Mouse (Mus musculus) retina, adult 2 months (tissue): ENCODE measurements around the gene Pik3r2.
A peak's percentile ranks its signal among the peaks of the same experiment; 100 is the strongest.
"Not testable (repeated sequence)": the region's sequence is repeated elsewhere in the genome, so short reads cannot be mapped to it uniquely, and the experiment has no call there.

ENCODE experiments used
- DNase-seq: peaks from one replicate; pipeline ENCODE4 v3.0.0-alpha.2; 2012; ENCODE audit warnings: low read depth, low spot score

Pik3r2 gene

DNA sequence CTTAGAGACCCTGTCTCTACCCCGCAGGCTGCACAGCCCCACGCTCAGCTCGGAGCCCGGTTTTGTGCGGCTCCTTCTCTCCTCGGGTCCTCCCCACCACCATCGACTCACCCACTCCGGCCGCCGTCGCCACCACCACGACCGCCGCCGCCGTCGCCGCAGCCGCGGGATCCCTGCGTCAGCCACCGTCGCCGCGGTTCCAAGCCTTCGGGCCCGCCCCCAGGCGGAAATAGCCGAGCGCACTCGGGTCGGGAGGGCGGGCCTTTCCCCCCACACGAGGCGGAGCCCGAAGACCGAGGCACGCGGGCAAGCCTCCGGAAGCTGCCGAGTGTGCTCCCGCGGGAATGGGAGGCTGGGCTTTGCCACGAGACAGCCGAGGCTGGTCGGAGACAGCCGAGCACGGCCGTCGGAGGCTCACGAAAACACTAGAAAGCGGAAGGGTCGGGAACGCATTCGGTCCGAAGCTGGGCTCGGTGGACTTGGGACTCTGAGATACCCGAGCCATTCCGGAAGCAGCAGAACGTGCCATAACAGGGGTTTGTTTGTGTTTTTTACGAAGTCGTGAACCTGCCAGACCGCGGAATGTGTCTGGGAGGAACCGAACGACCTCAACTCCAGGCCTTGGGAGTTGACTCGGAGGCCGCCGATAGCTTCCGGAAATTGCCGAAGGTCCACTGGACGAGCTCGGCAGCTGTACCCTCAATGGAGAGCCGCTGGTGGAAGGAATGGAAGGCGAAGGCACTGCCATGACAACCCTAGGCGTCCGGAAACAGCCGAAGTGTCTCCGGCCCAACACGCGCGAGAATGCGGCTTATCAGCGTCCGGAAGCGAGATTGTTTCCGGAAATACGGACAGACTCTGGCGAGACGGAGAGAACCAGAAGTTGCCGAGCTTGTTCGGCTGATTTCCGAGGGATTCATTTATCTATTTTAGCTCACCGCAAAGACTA lies at the start of gene Pik3r2:
TSS of gene Pik3r2 (minus strand) at position 218 of the 949 bp plus-strand sequence.
- DNase-seq, result peak; percentile 94

DNA sequence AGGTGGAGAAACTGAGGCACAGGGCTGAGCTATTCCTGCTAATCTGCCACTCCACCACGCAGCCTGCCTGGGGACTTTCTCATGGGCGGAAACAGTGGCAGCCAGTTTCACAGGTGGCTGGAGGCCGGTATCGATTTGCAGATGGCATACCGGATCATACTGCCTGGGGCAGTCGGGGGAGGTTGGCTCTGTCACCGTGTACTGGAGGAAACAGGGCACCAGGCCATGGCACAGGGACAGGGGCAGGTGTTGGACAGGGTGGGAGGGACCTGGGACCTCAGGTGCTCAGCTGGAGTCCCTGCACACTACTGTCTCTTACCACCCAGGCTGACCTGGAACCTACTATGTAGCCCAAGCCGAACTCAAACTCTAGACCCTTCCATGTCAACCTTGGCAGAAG lies 49.3 kb upstream of the Pik3r2 start:
- DNase-seq, result no peak

GRCm38 (mm10) chr8:70823802-70824201 lies 47.3 kb upstream of the Pik3r2 start:
- no peak for DNase-seq

GRCm38 (mm10) chr8:70822594-70822993 lies 46.1 kb upstream of the Pik3r2 start:
- not testable (repeated sequence) for DNase-seq

- no peak for DNase-seq
Measured at GRCm38 (mm10) chr8:70821992-70822391, 45.5 kb upstream of the Pik3r2 start.

GRCm38 (mm10) chr8:70821399-70821962 lies 45.0 kb upstream of the Pik3r2 start:
- no peak for DNase-seq

GRCm38 (mm10) chr8:70820101-70820935 lies 43.8 kb upstream of the Pik3r2 start:
- DNase-seq, result no peak

GRCm38 (mm10) chr8:70816679-70817078 lies 40.2 kb upstream of the Pik3r2 start:
- DNase-seq, result no peak

GRCm38 (mm10) chr8:70812885-70813284 lies 36.4 kb upstream of the Pik3r2 start:
- DNase-seq, result no peak

- DNase-seq, result no peak
Measured at GRCm38 (mm10) chr8:70812055-70812454, 35.5 kb upstream of the Pik3r2 start.

GRCm38 (mm10) chr8:70810962-70811680 lies 34.6 kb upstream of the Pik3r2 start:
- no peak for DNase-seq

DNA sequence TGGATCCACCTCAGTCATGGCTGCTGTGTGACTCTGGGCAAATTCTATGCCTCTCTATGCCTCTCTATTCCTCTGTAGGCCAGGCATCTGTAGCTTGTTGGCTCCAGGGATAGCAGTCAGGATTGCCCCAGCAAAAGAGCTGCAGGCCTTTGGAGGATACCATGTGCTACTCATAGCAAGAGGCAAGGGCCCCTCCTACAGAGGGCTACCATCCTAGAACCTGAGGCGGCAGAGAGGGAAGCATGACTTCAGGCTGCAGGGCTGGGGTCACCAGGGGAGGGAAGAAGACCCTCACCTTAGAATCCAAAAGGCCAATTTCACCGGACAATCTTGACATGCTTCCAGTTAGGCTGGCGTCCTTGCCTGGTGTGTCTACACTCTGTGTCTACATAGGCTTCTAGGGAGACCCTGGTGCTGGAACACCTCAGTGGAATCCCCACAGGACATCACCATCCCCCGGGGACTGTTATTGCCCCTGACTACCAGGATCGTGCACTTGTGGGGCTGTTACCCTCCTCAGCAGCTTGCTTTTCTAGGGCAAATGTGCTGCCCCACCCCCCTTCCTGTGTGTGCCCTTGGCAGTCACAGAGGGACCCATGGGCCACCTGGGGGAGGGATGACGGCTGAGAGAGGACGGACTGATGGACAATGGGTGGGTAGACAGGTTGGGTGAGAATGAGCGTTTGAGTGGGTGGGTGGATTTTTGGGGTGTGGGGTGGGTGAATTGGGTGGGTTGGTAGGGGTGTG lies 32.6 kb upstream of the Pik3r2 start:
- DNase-seq, result no peak

DNA sequence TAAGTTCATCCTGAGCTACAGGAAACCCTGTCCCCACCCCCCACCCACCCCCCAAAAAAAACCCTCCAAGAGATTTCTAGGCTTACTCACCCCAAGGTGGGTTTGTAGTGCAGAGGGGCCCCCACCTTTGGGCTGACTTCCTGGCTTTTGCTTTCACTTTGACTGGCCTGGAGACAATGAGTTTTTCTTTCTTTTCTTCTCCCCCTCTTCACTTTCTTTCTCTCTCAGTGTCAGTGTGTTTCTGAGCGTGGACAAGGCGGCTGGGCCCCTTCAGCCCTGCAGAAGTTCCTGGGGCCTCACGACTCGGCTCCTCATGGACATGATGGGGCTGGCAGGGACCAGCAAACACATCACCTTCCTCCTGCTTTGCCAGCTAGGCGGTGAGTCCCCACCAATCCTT lies 31.7 kb upstream of the Pik3r2 start, which contains the start of gene Il12rb1:
TSS of gene Il12rb1 (plus strand) at position 211 of the 400 bp plus-strand sequence.
- DNase-seq, result no peak

- DNase-seq, result no peak
Measured at GRCm38 (mm10) chr8:70807304-70807703, 30.8 kb upstream of the Pik3r2 start.

GRCm38 (mm10) chr8:70806541-70806940 lies 30.0 kb upstream of the Pik3r2 start:
- DNase-seq, result no peak

GRCm38 (mm10) chr8:70804481-70805206 lies 28.1 kb upstream of the Pik3r2 start, which contains the start of gene Mast3:
Mast3 (minus strand) TSS chr8:70805054.
- DNase-seq, result peak; percentile 55

DNA sequence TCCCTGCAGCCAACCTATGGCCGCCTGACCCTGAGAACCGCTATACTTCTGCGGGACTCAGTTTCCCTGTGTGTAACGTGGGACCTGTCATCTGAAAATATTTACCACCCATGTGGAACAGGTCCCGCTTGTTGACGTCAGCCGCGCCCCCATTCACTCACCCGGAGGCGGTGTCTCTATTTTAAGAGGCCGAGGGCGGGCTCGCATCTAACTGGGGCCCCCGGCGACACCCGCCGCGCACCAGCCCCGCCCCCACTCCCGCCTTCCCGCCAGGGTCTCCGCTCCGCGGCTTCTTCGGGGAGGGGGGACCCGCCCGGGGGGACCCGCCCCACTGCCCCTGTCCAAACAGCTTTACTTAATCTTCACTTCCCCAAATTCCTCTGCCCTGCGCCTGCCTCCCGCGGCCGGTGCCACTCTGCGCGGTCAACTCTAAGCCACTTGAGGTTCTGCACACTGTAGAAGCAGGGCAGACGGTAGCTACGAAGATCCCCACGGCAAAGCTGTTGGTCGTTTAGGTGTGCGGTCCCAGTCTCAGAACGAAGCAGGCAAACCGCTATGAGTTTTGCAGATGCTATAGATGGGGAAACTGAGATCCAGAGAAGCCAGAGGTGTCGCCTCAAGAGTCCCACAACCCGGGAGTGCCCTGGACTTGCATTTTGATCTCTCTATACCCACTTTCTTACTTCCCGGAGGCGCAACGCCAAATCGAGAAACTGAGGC lies 27.4 kb upstream of the Pik3r2 start:
- DNase-seq, result no peak

GRCm38 (mm10) chr8:70802786-70803510 lies 26.4 kb upstream of the Pik3r2 start:
- DNase-seq, result no peak
